Mouse (Mus musculus) adrenal gland (tissue): Measurements from ENCODE around the gene Nrap.
"Not testable (repeated sequence)": the region's sequence is repeated elsewhere in the genome, so short reads cannot be mapped to it uniquely, and the experiment has no call there.

Source experiments
- intact Hi-C: fragments of 180-260 bp; cut with DNase I; formaldehyde crosslinking; loops from one replicate; pipeline ENCODE4 v1.15.1; 2025
- long read RNA-seq, 2 experiments: library from polyadenylated mRNA; unstranded; transcript quantifications; one replicate each; pipeline ENCODE4 v2.0.0; 2020; ENCODE audit warnings: borderline replicate concordance in 1 of 2; ENCODE audit not compliant: insufficient replicate concordance in 1 of 2

Nrap gene
- long read RNA-seq, experiment 1, result 0 reads
- long read RNA-seq, experiment 2, result 0 reads

GRCm38 (mm10) chr19:56389879-56390278, at the start of gene Nrap:
Gene Nrap (minus strand): TSS chr19:56390037.
- intact Hi-C loops, result no loop called here

GRCm38 (mm10) chr19:56439072-56439434, 49.2 kb upstream of the Nrap start:
- intact Hi-C loops, result no loop called here

GRCm38 (mm10) chr19:56438357-56439071, 48.7 kb upstream of the Nrap start:
- intact Hi-C loops, result no loop called here

GRCm38 (mm10) chr19:56436380-56436779, 46.5 kb upstream of the Nrap start:
- intact Hi-C loops, result no loop called here

GRCm38 (mm10) chr19:56433581-56433980, 43.7 kb upstream of the Nrap start:
- intact Hi-C loops, result no loop called here

- intact Hi-C loops, result no loop called here
These were observed 42.9 kb upstream of the Nrap start for GRCm38 (mm10) chr19:56432706-56433105.

GRCm38 (mm10) chr19:56430369-56430768, 40.5 kb upstream of the Nrap start:
- intact Hi-C loops, result no loop called here

- intact Hi-C loops, result no loop called here
These were observed 35.7 kb upstream of the Nrap start for GRCm38 (mm10) chr19:56425492-56425891.

GRCm38 (mm10) chr19:56424606-56425395, 35.0 kb upstream of the Nrap start:
- intact Hi-C loops, result loop anchor here (5.0 kb wide), 3 partner anchors 142 to 482 kb away; no protein-coding TSS in a partner anchor

- intact Hi-C loops, result loop anchor here (5.0 kb wide), 3 partner anchors 144 to 484 kb away; no protein-coding TSS in a partner anchor
These were observed 33.5 kb upstream of the Nrap start for GRCm38 (mm10) chr19:56423370-56423769.

- intact Hi-C loops, result loop anchor here (5.0 kb wide), 3 partner anchors 145 to 485 kb away; no protein-coding TSS in a partner anchor
These were observed 32.9 kb upstream of the Nrap start for GRCm38 (mm10) chr19:56422476-56423338.

- intact Hi-C loops, result loop anchor here (5.0 kb wide), 3 partner anchors 147 to 487 kb away; no protein-coding TSS in a partner anchor
These were observed 30.5 kb upstream of the Nrap start for GRCm38 (mm10) chr19:56420345-56420744.

- intact Hi-C loops, result no loop called here
These were observed 29.6 kb upstream of the Nrap start for GRCm38 (mm10) chr19:56419452-56419851.

- intact Hi-C loops, result no loop called here
These were observed 28.6 kb upstream of the Nrap start for GRCm38 (mm10) chr19:56418404-56418803.

- intact Hi-C loops, result not testable (repeated sequence)
These were observed 20.0 kb upstream of the Nrap start for GRCm38 (mm10) chr19:56409884-56410283.

- intact Hi-C loops, result no loop called here
These were observed 16.7 kb upstream of the Nrap start for GRCm38 (mm10) chr19:56406581-56406980.

- intact Hi-C loops, result no loop called here
These were observed 16.0 kb upstream of the Nrap start for GRCm38 (mm10) chr19:56405824-56406223.

- intact Hi-C loops, result no loop called here
These were observed 12.0 kb upstream of the Nrap start for GRCm38 (mm10) chr19:56401864-56402263.

GRCm38 (mm10) chr19:56400200-56400599, 10.4 kb upstream of the Nrap start:
- intact Hi-C loops, result no loop called here

- intact Hi-C loops, result no loop called here
These were observed 8.6 kb upstream of the Nrap start for GRCm38 (mm10) chr19:56398528-56398795.

GRCm38 (mm10) chr19:56397663-56398527, 8.1 kb upstream of the Nrap start:
- intact Hi-C loops, result no loop called here
